Mouse (Mus musculus) limb, embryonic 11.5 days (tissue): ENCODE results near the gene Cant1. TPM values are rescaled to one million over a fixed set of nuclear protein-coding genes. Genes with fewer than 3 reads are reported as not detected.
A peak's percentile ranks its signal among the peaks of the same experiment; 100 is the strongest.

Source experiments
- ATAC-seq: fragments of 200-750 bp; cut with Nextera tagmentation; 2 replicates; pipeline ENCODE4 v1.8.0; 2017; ENCODE audit warnings: low read depth; ENCODE audit not compliant: insufficient number of reproducible peaks, low FRiP score, low TSS enrichment
- DNase-seq: peaks from one replicate; pipeline ENCODE4 v3.0.0-alpha.2; 2015; ENCODE audit warnings: low spot score
- H3K27ac ChIP-seq: fragments of 300-500 bp; sonication (generic); replicated peaks from 2 replicates; pipeline ENCODE4 v1.5.1; 2014; ENCODE audit warnings: low read depth, mild to moderate bottlenecking, low read length
- H3K27me3 ChIP-seq: fragments of 300-500 bp; sonication (generic); 2 replicates; pipeline ENCODE4 v1.6.1; 2014; ENCODE audit warnings: mild to moderate bottlenecking, low read length, mixed read lengths; ENCODE audit not compliant: control insufficient read depth, insufficient read depth
- H3K36me3 ChIP-seq: fragments of 300-500 bp; sonication (generic); 2 replicates; pipeline ENCODE4 v1.6.1; 2014; ENCODE audit warnings: mild to moderate bottlenecking, low read length, moderate library complexity, mixed read lengths; ENCODE audit not compliant: control insufficient read depth, insufficient read depth
- H3K4me1 ChIP-seq: fragments of 300-500 bp; sonication (generic); 2 replicates; pipeline ENCODE4 v1.6.1; 2014; ENCODE audit warnings: low read length, mixed read lengths; ENCODE audit not compliant: control insufficient read depth, insufficient read depth
- H3K4me2 ChIP-seq: fragments of 300-500 bp; sonication (generic); 2 replicates; pipeline ENCODE4 v1.6.1; 2014; ENCODE audit warnings: low read depth, mild to moderate bottlenecking, moderate library complexity; ENCODE audit not compliant: severe bottlenecking
- H3K4me3 ChIP-seq: fragments of 300-500 bp; sonication (generic); 2 replicates; pipeline ENCODE4 v1.5.1; 2014; ENCODE audit warnings: low read depth, low read length
- H3K9ac ChIP-seq: fragments of 300-500 bp; sonication (generic); 2 replicates; pipeline ENCODE4 v1.6.1; 2014; ENCODE audit warnings: mild to moderate bottlenecking, low read length
- H3K9me3 ChIP-seq: fragments of 300-500 bp; sonication (generic); 2 replicates; pipeline ENCODE4 v1.6.1; 2016; ENCODE audit warnings: low read length; ENCODE audit not compliant: control insufficient read depth
- WGBS: fragments of 180-500 bp; shearing (Covaris S2); extraction: QIAGEN DNeasy Blood & Tissue Kit; methylation state at CpG from one replicate; pipeline ENCODE4 v1.1.7; 2014; 5-methylcytosine and 5-hydroxymethylcytosine counted together
- polyA plus RNA-seq: library from polyadenylated mRNA; unstranded; fragments of >200 nt; fragmentation: Nextera tagmentation; extraction: Ambion mirVana; gene quantifications from 2 replicates; pipeline ENCODE4 v1.2.1, GENCODE M21; 2014

The Cant1 gene
- polyA plus RNA-seq, 1 experiment from 2014 or later: 27.1 TPM

GRCm38 (mm10) chr11:118408051-118408740 lies 10.7 kb downstream of the Cant1 start:
- Histone ChIP-seq H3K27ac (no peak overlapping the region), H3K4me2 (no peak overlapping the region), H3K9ac (no peak overlapping the region), H3K4me3 (no peak overlapping the region), H3K36me3 (peaks cover 16% of the 10 kb centered on the region), H3K27me3 (no peaks in the 10 kb centered on the region), H3K4me1 (no peaks in the 10 kb centered on the region), H3K9me3 (no peaks in the 10 kb centered on the region)
- no peak for ATAC-seq
- DNase-seq: no peak
- WGBS: 73% methylated on average over 18 of the region's 18 CpGs

DNA sequence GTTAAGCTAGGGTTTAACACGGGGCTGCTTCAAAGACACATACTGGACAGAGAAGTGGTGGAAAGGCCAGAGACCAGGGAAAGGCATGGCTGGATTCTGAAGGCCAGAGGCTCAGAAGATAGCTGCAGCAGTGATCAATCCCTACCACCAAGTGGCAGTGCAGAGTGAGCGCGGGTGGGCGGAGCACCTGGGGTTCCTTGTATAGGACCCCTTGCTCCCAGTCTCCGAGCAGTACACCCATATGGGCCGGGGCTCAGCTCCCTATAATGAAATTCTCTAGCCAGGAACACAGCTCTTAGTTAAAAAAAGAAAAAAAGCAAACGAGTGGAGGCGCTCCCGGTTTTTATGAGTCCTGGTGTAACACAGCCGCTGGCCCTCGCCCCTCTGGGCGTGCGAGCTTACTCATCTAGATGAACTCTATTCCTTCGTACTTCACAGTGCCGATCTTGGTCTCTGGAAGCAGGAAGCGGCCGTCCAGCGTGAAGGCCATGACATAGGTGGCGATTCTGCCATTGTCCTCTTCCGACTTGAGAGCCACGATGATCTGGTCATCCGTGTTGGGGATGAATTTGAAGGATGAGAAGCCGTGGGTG lies 11.5 kb downstream of the Cant1 start:
- Histone ChIP-seq H3K4me2 (no peak overlapping the region), H3K36me3 (peaks cover 16% of the 10 kb centered on the region), H3K4me3 (no peak overlapping the region), H3K9ac (no peak overlapping the region), H3K27me3 (no peaks in the 10 kb centered on the region), H3K4me1 (no peaks in the 10 kb centered on the region), H3K9me3 (no peaks in the 10 kb centered on the region), H3K27ac (no peak overlapping the region)
- DNase-seq (no peak), ATAC-seq (no peak)
- WGBS: 83% methylated on average over 23 of the region's 23 CpGs

GRCm38 (mm10) chr11:118406521-118406920 lies 12.4 kb downstream of the Cant1 start:
- H3K27ac ChIP-seq: no peak overlapping the region

GRCm38 (mm10) chr11:118405311-118405710 lies 13.6 kb downstream of the Cant1 start:
- no peak overlapping the region for H3K27ac ChIP-seq
- H3K4me1 ChIP-seq: peaks cover 16% of the 10 kb centered on the region
- peaks cover 12% of the 10 kb centered on the region for H3K36me3 ChIP-seq
- no peaks in the 10 kb centered on the region for H3K9me3 ChIP-seq
- DNase-seq (no peak), ATAC-seq (no peak)
- no peak overlapping the region for H3K4me3 ChIP-seq
- no peak overlapping the region for H3K9ac ChIP-seq
- 94% methylated on average over 8 of the region's 8 CpGs for WGBS
- no peaks in the 10 kb centered on the region for H3K27me3 ChIP-seq
- no peak overlapping the region for H3K4me2 ChIP-seq

More at GRCm38 (mm10) chr11:118406521-118406920, 12.4 kb downstream of the Cant1 start:
- Histone ChIP-seq H3K36me3 (peaks cover 16% of the 10 kb centered on the region), H3K9ac (no peak overlapping the region), H3K4me1 (peaks cover 4% of the 10 kb centered on the region), H3K9me3 (no peaks in the 10 kb centered on the region), H3K4me2 (no peak overlapping the region), H3K4me3 (no peak overlapping the region), H3K27me3 (no peaks in the 10 kb centered on the region)
- ATAC-seq (no peak), DNase-seq (no peak)
- 98% methylated on average over 5 of the region's 5 CpGs for WGBS

- Histone ChIP-seq H3K27ac (no peak overlapping the region), H3K4me1 (peaks cover 21% of the 10 kb centered on the region), H3K9me3 (no peaks in the 10 kb centered on the region), H3K27me3 (no peaks in the 10 kb centered on the region), H3K36me3 (peaks cover 12% of the 10 kb centered on the region), H3K4me3 (no peak overlapping the region), H3K9ac (no peak overlapping the region), H3K4me2 (no peak overlapping the region)
- 76% methylated on average over 6 of the region's 6 CpGs for WGBS
- DNase-seq (no peak), ATAC-seq (no peak)
Measured at GRCm38 (mm10) chr11:118403951-118404899, 14.7 kb downstream of the Cant1 start.

DNA sequence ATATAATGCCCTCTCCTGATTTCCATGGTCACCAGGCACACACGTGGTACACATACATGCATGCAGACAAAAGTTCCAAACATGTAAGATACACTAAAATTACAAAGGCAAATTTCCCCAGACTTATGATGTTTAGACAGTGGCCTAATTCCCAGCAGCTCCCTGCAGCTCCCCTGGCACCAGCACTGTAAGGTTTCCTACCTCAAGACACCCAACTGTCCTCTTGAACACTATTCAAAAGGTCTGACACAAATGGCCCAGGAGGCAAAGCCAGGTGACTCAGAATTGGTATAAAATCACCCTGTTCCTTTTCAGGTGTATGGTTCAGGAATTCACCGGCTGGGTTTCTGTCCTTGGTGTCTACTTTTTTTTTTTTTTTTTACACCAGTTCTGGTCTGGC lies 15.7 kb downstream of the Cant1 start:
- H3K4me2 ChIP-seq: no peak overlapping the region
- WGBS: 95% methylated on average over 2 of the region's 2 CpGs
- no peak overlapping the region for H3K4me3 ChIP-seq
- no peak overlapping the region for H3K27ac ChIP-seq
- peaks cover 11% of the 10 kb centered on the region for H3K36me3 ChIP-seq
- no peaks in the 10 kb centered on the region for H3K27me3 ChIP-seq
- H3K9me3 ChIP-seq: no peaks in the 10 kb centered on the region
- DNase-seq (no peak), ATAC-seq (no peak)
- H3K4me1 ChIP-seq: peaks cover 21% of the 10 kb centered on the region
- H3K9ac ChIP-seq: no peak overlapping the region

DNA sequence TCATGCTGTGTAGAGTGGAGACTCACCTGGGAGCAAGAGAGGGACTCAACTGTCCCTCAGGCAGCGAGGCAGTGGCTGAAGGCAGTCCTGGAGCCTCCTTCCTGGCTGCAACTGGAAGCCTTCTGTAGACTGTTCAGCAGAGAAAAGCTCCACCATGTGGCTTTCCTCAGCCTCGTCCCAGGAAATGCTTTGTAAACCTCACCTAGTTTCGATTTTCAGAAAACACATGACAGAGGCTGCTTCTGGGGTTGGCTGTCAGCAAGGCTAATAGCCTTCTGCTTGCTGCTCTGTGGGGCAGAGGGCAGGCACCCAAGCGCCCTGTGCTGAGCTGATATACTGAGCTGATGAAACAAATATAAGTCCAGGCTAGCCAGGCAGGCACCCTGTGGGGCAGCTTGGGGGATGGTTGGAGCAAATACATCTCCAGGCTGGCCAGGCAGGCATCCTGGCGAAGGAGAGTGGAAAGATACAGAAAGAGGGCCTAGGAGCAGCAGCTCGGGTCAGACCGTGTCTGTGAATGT lies 17.1 kb downstream of the Cant1 start, which contains the start of gene Lgals3bp:
Gene Lgals3bp, minus strand, starts transcription at position 333 of the 521 bp plus-strand sequence.
- peak; percentile 38; the same call in 1 of the 2 replicates for ATAC-seq
- Histone ChIP-seq H3K4me1 (peaks cover 21% of the 10 kb centered on the region), H3K36me3 (peaks cover 5% of the 10 kb centered on the region; the same call in 1 of the 2 replicates), H3K9ac (peak within 1 kb of the TSS; percentile 37; the same call in 1 of the 2 replicates), H3K27ac (peak within 1 kb of the TSS; percentile 77), H3K4me2 (peak within 1 kb of the TSS; percentile 7; the same call in 1 of the 2 replicates), H3K27me3 (no peaks in the 10 kb centered on the region), H3K9me3 (no peaks in the 10 kb centered on the region), H3K4me3 (no peak within 1 kb of the TSS)
- WGBS: 37% methylated on average over 7 of the region's 7 CpGs
- DNase-seq: peak; percentile 60

DNA sequence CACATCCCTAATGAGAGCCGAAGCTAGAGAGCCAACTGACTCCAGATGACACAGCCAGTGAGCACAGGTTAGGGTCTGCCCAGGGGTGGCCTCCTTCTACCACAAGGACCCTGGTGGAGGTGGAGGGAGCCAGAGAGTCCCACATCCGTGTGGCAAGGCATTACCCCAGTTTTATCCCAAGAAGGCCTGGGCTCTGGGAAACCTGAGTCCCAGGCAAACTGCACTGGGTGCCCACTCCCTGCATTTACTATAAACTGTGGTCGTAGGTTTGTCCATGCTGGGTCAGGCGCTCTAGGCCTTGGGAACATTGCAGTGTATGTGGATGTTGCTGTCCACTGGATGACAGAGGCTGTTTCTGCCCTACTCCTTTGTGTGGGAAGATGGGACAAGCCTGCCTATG lies 17.7 kb downstream of the Cant1 start:
- ATAC-seq (no peak), DNase-seq (no peak)
- Histone ChIP-seq H3K36me3 (no peaks in the 10 kb centered on the region), H3K4me1 (peaks cover 21% of the 10 kb centered on the region), H3K9ac (no peak overlapping the region; the same call in 1 of the 2 replicates), H3K9me3 (no peaks in the 10 kb centered on the region), H3K4me2 (peak overlapping the region; percentile 7; the same call in 1 of the 2 replicates), H3K4me3 (no peak overlapping the region), H3K27ac (peak overlapping the region; percentile 77), H3K27me3 (no peaks in the 10 kb centered on the region)
- WGBS: 70% methylated on average over 4 of the region's 4 CpGs
